Mouse (Mus musculus) gastrocnemius, adult 8-10 months (tissue): ENCODE measurements around the gene Gna15. TPM values are rescaled to one million over a fixed set of nuclear protein-coding genes. Genes with fewer than 3 reads are reported as not detected.

Experiments
- microRNA-seq: library from miRNA; unstranded; fragments of <30 nt; microRNA quantifications from one replicate; pipeline ENCODE4 v1.2.0, GENCODE M21; 2022
- total RNA-seq, 4 experiments: library from RNA; stranded (reverse); gene quantifications; 2 replicates each; pipeline ENCODE4 v1.2.4; 2022

Gene Gna15
- total RNA-seq, 4 experiments from 2014 or later = 0.19 to 0.80 (median 0.24) TPM

Small RNA genes within 50 kb of the gene (microRNA-seq; reads per million reads assigned to microRNA genes)
- gene Gm25595 = not detected

Other genes starting within 250 kb of the Gna15 start
- not detected for gene Tjp3, start 232.6 kb downstream of the Gna15 start, total RNA-seq
- 10 to 100 TPM; 18.5 to 22.8 (median 21.9) TPM for gene Pip5k1c, start 231.3 kb downstream of the Gna15 start, total RNA-seq
- gene Cactin, start 203.1 kb downstream of the Gna15 start, total RNA-seq = 10 to 100 TPM in 1 of 4 experiments, 1 to 10 TPM in 3; 9.4 to 11.3 (median 9.8) TPM
- gene Tbxa2r, start 195.5 kb downstream of the Gna15 start, total RNA-seq = under 1 TPM; 0.12 to 0.36 (median 0.19) TPM
- 1 to 10 TPM in 1 of 4 experiments, under 1 TPM in 3; 0.46 to 1.2 (median 0.73) TPM for gene Gipc3, start 181.0 kb downstream of the Gna15 start, total RNA-seq
- 10 to 100 TPM; 16.9 to 22.8 (median 21.1) TPM for gene Hmg20b, start 173.7 kb downstream of the Gna15 start, total RNA-seq
- 1 to 10 TPM; 1.7 to 3.1 (median 2.1) TPM for gene Mfsd12, start 166.7 kb downstream of the Gna15 start, total RNA-seq
- gene 4930404N11Rik, start 158.4 kb downstream of the Gna15 start, total RNA-seq = under 1 TPM; 0.22 to 0.68 (median 0.60) TPM
- 10 to 100 TPM; 14.8 to 18.5 (median 16.6) TPM for gene Fzr1, start 145.7 kb downstream of the Gna15 start, total RNA-seq
- 10 to 100 TPM; 46.5 to 50.1 (median 47.4) TPM for gene Dohh, start 139.8 kb downstream of the Gna15 start, total RNA-seq
- 1 to 10 TPM in 2 of 4 experiments, under 1 TPM in 2; 0.59 to 1.8 (median 1.1) TPM for gene Gm48551, start 139.8 kb downstream of the Gna15 start, total RNA-seq
- 1 to 10 TPM in 2 of 4 experiments, under 1 TPM in 1, not detected in 1; 0.43 to 1.1 (median 1.1) TPM for gene Gm48552, start 135.2 kb downstream of the Gna15 start, total RNA-seq
- gene Smim24, start 131.2 kb downstream of the Gna15 start, total RNA-seq = not detected
- gene Nfic, start 68.6 kb downstream of the Gna15 start, total RNA-seq = 100 to 1,000 TPM; 223 to 267 (median 235) TPM
- gene Celf5, start 41.5 kb downstream of the Gna15 start, total RNA-seq = under 1 TPM in 2 of 4 experiments, not detected in 2; 0.05 to 0.31 TPM
- gene Ncln, start 27.8 kb downstream of the Gna15 start, total RNA-seq = 10 to 100 TPM; 41.6 to 49.3 (median 43.1) TPM
- gene S1pr4, start 24.1 kb downstream of the Gna15 start, total RNA-seq = 1 to 10 TPM in 1 of 4 experiments, under 1 TPM in 3; 0.27 to 1.0 (median 0.59) TPM
- gene Gna11, start 21.0 kb upstream of the Gna15 start, total RNA-seq = 10 to 100 TPM; 26.2 to 30.7 (median 28.4) TPM
- 100 to 1,000 TPM; 851 to 988 (median 920) TPM for gene Aes, start 35.3 kb upstream of the Gna15 start, total RNA-seq
- 1 to 10 TPM; 3.1 to 4.3 (median 4.0) TPM for gene Tle2, start 50.3 kb upstream of the Gna15 start, total RNA-seq
- gene Tle6, start 76.8 kb upstream of the Gna15 start, total RNA-seq = 1 to 10 TPM; 4.1 to 6.9 (median 5.3) TPM
- gene BC025920, start 82.0 kb upstream of the Gna15 start, total RNA-seq = 1 to 10 TPM; 2.8 to 3.8 (median 3.0) TPM
- gene Sirt6, start 103.6 kb upstream of the Gna15 start, total RNA-seq = 1 to 10 TPM; 3.1 to 5.4 (median 4.8) TPM
- 10 to 100 TPM in 1 of 4 experiments, 1 to 10 TPM in 3; 8.1 to 11.8 (median 9.1) TPM for gene Ankrd24, start 104.3 kb upstream of the Gna15 start, total RNA-seq
- 1 to 10 TPM; 1.3 to 2.1 (median 1.5) TPM for gene Gm10778, start 124.8 kb upstream of the Gna15 start, total RNA-seq
- gene Zfp433, start 180.6 kb upstream of the Gna15 start, total RNA-seq = 1 to 10 TPM; 4.1 to 5.2 (median 4.8) TPM
- gene Gm3055, start 246.9 kb upstream of the Gna15 start, total RNA-seq = under 1 TPM; 0.41 to 0.76 (median 0.54) TPM